Mouse (Mus musculus) kidney, adult 8-10 months (tissue): ENCODE measurements around the gene Ppp1r11.
A peak's percentile ranks its signal among the peaks of the same experiment; 100 is the strongest.
"Not testable (repeated sequence)": the region's sequence is repeated elsewhere in the genome, so short reads cannot be mapped to it uniquely, and the experiment has no call there.

ENCODE experiments used
- DNase-seq, 2 experiments: peaks; one replicate each; pipeline ENCODE4 v3.0.0; 2022

The Ppp1r11 gene

DNA sequence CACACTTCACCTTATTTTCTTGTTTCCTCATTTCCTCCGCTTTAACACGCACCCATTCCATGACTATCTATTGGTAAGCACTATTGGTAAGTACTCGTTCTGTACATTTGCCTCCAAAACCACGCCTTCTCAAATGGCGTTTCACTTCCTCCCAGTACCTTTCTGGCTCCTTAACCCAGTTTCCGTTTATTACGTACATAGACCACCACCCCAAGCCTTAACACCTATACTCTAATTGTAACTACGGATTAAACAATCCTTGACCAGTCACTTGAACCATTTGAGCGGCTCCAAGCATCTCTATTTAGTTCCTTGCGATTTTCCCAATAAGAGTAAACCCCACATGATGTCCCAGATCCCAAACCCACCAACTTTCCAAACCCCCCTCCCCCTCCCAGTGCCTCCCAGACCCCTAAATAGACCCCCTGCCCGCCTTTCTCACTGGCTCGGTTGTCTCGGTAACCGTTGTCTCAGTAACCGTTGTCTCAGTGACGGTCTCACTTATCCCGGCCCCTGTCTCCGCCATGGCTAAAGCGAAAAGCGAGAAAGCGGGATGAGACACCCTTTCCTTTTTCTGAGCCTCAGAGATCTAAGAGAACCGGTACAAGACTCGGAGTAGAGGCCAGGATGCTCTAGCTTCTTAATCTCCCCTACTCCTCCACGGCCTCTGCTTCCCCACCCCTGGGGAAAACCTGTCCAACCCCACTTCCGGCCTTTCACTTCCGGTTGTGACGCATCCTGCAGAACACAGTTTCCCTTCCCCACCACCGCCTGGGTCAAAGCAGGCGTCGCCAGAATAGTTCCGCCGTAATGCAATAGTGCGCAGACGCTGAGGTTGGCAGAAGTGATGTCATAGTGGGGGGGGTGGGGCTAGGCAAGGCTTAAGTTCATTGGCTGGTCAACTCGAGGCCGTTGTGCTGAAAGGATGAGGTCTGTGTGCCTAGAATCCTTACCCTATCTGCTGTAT lies at the start of gene Ppp1r11:
Gene Ppp1r11 (minus strand): TSS at position 761 of the 967 bp plus-strand sequence.
- peak; percentile 96 to 97 for DNase-seq

DNA sequence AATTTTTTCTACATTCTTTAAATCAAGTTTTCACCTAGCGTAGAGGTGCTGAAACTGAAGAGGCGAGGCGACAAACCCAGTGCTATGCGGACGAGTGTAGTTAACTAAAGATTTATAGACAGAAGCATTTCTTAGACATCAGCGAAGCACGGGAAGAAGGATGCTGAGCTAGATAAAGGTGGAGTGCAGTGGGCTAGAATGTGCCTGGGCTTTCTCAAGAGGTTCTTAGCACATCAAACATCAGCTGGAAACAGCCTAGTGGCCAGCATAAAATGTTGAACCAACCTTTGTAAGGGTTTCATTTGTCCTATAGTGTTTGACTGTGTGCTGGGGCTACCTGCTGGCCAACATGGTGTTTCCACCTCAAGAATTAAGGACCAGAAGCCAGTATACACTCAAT lies 49.3 kb upstream of the Ppp1r11 start, which contains the start of gene Zfp57:
Gene Zfp57 (plus strand): TSS at position 301 of the 400 bp plus-strand sequence.
- DNase-seq: no peak

DNA sequence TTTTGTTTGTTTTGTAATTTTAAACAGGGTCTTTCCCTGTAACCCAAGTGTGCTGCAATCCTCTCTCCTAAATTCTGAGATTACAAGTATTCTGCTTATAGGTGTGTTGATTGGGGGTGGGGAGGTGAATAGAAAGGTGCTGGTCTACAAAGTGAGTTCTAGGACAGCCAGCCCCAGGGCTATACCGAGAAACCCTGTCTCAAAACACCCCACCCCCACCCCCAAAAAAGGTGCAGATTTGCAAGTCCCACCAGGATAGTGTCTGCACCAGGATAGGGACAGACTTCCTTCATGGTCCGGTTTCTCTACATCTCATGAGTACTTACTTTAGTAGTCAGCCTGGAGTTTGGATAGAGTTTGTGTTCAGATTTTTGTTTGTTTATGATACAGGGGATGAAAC lies 46.9 kb upstream of the Ppp1r11 start:
- DNase-seq: no peak

DNA sequence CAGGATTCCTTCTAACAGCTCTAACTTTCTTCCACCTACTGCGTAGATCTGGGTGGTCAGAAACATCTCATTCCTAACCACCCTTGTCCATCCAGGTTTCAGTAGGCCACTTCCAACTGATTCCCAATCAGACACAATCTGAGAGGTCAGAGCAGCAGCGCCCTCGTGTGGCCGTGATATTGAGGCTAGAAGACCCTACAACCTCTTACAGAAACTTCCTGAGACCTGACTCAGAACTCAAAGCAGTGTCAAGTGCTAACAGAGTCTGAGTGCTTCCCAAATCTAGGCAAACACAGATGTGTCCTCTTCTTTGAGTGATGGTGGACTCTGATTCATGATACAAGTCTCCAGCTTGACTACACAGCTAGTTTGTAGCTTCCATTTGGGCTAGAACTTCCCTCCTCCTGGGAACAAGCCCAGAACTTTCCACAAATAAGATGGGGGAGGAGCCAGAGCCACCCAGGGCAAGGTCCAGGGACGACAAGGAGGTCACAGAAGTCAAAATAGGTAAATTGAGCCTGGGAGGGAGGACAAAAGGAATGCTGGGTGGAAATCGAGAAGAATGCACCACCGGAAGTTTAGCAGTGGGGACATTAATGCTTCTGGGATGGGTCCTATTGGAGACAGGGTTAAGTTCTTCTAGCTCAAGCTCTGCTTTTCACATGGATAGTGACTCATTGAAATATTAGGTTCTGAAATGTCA lies 45.6 kb upstream of the Ppp1r11 start:
- DNase-seq: peak; percentile 40 to 84

DNA sequence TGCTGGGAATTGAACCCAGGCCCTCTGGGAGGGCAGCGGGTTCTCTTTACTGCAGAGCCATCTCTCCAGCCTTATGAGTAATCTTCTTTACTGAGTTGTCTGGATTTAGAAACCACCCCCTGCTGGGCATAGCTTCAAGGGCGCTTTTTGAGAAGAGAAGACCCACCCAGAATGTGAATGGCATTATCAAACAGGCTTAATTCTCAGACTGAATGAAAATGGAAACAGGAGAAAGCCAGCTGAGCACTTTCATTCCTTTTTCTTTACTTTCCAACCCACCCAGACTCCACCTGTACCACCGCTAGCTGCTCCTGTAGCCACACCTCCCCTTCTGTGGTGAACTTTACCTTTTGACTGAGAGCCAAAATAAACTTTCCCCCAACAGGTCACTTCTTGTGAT lies 43.9 kb upstream of the Ppp1r11 start:
- no peak for DNase-seq

DNA sequence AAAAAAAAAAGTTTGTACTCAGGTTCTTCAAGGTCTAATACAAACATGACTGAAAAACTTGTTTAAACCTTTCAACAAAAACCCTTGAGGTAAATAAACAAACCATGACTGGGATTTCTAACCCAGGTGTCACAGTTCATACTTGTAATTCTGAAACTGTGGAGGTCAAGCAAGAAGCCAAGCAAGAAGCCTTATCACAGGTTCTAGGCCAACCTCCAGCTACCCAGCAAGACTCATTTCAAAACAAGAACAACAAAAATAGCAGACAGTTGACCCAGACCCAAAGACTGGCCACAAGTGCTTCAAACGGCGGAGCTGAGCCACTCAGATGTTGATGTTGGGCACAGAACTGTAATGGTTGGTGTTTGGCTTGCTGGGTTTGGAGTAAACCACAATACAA lies 43.0 kb upstream of the Ppp1r11 start:
- no peak for DNase-seq

DNA sequence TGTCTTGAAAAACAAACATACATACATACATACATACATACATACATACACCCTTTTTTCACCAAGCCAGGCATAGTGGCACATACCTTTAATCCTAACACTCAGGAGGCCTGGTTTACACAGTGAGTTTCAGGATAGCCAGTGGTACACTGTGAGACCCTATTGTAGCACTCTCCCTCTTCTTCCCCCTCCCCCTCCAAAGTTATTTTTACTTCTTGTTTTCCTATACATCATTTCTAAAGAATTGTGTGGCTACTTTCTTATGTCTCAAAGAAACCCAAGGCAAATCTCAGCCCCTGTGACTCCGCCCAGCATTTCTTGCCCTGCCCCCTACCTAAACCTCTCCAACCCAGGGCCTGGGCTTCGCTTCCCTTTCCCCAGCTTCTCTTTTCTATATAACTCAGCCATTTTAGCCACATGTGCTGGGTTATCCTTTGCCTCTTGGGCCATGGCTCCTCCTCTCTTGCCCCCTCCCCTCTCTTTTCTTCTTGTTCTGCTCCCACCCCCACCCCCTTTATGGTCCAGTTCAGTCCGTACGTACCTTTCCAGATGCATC lies 42.3 kb upstream of the Ppp1r11 start:
- no peak for DNase-seq

DNA sequence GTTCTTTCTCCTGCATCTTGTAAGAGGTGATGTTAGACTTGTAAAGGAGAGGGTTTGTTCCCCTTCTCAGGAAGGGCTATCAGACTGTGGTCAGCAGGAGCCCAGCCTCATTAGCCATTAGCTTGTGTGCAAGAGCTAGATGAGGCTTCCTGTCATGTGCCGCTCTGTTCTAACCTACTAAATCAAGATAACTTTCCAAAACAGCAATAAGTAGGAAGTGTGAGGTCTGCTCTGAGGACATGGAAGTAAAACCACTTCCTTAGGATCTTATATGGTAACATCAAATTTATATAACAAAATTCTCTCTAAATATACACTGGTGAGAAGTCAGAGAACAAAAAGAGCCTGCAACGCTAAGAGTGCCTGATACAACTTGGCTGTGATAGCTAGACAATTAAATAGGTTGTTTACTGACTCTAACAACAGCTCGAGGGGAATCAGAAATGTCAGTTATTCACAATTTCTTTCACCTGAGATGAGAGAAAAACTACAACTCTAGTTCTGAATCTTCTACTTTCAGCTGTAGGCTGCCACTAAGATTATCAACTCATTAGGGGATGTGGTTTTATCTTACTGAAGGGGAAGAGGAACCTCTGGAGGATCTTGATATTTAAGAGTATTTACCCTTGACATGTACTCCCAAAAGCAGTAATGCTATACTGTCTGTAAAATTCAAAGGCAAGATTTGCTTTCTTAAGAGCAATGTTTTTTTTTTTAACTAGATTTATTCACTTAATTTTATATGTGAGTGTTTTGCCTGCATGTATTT lies 41.0 kb upstream of the Ppp1r11 start:
- DNase-seq: no peak

DNA sequence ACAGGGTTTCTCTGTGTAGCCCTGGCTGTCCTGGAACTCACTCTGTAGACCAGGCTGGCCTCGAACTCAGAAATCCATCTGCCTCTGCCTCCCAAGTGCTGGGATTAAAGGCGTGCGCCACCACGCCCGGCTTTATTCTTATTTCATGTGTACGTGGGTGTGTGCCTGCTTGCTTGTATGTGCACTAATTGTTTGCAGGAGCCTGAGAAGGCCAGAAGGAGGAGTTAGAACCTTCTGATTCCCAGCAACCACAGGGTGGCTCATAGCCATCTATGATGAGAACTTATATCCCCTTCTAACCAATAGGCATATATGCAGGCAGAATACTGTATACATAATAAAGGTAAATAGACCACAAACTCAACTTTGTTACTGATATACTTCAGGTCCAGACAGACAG lies 39.1 kb upstream of the Ppp1r11 start:
- not testable (repeated sequence) for DNase-seq

DNA sequence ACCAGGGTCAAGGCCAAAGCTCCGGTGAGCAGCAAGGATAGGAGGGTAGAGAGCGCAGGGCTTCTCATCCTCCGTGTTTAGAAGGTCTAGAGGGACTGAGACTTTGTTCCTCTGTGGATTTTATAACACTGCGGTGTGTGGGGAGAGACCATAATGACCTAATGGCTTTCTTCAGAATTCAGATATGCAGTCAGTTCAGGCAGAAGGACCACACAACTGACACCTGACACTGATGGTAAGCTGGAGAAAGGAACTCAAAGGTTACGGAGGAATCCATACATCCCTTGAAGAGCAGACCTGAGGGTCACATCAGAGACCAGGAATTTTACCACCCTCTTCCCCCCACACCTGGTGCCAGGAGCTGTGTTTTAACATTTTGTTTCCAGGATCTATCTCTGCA lies 37.9 kb upstream of the Ppp1r11 start, which contains the start of gene H2-M5:
Gene H2-M5 (minus strand): TSS at position 101 of the 400 bp plus-strand sequence.
- no peak for DNase-seq

DNA sequence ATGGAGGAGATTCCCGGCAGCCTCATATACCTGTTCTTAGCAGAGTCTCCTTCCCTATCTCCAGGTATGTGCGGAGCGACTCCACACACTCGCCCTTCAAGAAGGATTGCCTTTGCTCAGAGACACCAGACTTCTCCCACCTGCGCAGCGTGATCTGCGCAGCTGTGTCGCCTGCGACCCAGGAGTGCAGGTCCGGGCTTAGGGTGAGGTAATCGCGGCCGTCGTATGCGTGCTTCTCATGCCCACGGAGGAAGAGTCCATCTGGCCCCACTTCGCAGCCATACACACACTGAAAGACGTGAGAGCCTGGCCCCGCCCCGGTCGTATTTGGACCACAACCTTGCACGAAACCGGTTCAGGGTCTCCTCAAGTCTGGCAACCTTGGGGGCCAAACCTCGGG lies 36.9 kb upstream of the Ppp1r11 start:
- DNase-seq: no peak

DNA sequence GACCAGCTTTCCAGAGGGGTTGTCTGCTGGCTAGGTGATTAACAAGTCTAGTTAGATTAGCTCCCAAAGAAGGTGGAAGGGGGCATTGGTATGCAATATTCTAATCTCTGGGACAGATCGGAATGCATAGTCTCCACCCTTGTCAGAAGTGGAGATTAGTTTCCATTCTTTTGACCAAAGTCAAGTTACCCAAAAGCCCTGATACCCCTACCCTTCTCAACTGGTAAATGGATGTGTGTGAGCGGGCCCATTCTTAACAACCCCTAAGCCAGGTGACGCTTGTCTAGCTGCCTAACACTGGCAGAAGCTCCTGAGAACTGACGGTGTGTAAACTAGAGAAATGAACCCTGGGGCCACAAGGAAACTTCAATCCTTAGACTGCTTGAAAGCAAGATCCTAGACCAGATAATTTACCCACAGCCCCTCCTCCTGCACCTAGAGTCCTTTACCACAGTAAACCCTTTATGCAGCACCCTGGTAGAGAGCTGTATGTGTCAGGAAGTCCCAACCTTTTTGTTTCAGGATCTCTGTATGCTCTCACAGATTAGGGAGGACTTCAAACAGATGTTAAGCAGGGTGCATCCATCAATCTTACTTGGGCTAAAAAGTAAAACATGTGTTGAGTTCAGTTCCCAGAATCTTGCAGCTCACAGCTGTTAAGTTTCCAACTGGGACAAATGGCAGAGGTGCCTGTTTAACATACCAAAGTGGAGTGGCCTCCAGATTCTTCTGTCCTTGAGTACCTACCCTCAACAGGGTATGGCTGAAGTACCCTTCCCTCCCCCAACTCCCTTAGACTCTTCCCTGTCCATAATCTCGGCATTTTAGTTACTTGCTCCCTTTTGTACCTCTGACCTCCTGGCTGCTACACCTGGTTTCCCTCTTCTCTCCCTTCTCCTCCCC lies 31.0 kb upstream of the Ppp1r11 start:
- DNase-seq: no peak

DNA sequence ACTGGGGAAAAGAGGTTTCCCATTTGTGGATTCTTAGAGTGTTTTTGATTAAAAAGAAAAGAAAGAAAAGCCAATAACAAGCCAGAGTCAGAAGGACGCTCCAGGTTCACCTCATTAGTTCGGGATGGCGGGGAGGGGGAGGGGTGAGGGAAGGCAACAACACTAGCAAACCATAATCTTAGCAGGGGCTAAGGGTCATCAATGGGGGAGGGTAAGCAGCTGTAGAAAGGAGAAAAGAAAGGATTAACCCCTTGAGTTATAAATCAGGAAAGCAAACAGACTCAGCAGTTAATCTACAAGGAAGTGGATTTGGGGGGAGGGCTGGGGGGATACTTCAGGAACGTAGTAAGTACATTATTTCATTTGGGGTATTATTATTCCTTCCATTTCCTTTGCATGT lies 30.3 kb upstream of the Ppp1r11 start:
- DNase-seq: no peak

DNA sequence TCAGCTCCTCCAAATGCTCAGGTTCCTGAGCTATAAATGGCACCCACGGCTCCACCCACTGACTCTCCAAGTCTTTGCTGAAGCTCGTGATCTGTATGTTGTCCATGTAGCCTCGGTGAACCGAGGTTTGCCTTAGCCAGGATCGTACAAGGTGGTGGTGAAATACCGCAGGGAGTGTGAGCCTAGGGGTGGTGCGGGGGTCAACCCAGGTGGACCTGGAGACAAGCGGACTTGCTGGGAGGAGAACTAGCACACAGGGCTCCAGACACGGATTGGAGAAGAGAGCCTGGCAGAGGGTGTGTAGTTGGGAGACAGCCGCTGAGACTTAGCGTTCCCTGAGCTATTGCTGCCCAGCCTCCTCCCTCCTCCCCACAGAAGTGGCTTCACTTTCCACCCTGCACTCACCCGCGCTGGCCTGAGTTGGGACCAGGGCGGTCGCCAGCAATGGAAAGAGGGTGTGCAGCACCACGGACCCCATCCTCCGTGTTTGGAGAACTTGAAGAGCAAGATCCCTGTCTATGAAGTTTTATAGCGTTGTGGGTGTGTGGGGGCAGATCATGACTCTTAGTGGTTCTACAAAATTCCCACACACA lies 29.8 kb upstream of the Ppp1r11 start, which contains the start of gene 2410137M14Rik:
Gene 2410137M14Rik (minus strand): TSS at position 17 of the 593 bp plus-strand sequence.
- DNase-seq: no peak

DNA sequence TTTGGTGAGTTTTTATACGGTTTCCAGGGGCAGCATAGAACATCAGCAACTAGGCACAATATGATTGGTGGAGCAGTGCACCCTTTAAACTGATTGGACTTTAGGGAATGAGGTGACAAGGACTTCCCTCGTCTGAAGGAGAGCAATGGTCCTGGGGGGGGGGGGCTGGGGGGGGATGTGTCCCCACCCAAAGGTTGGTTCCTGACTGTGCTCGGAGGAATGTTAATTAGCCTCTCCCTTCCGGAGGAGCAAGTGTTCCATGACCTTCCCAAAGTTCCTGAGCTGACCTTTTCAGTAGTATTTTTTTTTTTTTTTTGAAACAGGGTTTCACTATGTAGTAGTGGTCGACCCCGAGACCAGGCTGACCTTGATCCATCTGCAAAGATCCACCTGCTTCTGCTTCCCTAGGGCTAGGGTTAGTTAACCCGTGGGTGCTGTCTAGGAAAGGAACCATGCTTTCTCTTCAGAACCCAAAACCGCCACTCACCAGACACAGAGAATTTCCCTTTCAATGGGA lies 21.8 kb upstream of the Ppp1r11 start:
- DNase-seq: no peak

DNA sequence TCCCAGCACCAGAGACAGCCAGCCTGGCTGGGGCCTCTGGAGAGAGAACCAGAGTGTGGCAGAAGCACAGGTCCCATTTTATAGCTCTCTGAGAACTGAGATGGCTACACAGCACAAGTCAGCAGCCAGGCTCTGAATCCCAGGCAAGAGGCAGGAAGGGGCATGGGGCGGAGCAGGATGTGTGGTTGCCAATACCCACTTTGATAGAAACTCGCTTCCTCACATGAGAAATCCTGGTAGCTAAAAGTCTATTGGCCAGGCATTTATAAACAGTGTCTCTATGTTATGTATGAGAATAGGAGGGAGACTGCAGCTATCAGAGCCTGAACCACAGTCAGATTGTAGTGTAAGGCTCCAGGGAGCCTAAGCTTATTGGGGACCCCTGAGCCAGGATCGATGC lies 21.2 kb upstream of the Ppp1r11 start:
- DNase-seq: no peak

DNA sequence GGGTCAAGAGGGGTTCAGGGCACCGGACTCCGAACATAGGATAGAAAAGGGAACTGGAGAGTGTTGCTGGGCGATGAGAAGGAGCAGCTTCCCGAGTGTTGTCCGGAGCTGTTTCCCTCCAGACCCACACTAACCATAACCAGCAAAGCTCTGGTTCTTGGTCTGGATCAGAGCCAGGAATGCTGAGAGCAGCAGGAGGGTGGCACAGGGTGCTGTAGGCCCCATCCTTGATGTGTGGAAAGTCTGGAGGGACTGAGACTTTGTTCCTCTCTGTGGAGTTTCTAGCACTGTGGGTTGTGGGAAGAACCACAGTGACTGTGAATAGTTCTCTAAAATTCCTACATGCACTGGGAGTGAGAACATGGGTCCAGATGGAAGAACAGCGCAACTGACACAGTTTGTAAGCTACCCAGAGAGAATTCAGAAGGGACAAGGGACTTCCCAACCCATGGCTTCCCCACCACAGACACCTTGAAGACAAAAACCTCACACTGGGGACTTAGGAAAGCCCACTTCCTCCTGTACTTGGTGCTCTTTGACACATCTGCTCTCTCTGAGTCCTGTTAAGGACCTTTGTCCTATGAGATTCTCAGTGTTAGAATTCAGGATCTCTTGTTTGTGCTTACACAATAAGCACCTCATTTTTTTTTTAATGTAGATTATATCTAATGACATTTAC lies 19.8 kb upstream of the Ppp1r11 start:
- DNase-seq: no peak

DNA sequence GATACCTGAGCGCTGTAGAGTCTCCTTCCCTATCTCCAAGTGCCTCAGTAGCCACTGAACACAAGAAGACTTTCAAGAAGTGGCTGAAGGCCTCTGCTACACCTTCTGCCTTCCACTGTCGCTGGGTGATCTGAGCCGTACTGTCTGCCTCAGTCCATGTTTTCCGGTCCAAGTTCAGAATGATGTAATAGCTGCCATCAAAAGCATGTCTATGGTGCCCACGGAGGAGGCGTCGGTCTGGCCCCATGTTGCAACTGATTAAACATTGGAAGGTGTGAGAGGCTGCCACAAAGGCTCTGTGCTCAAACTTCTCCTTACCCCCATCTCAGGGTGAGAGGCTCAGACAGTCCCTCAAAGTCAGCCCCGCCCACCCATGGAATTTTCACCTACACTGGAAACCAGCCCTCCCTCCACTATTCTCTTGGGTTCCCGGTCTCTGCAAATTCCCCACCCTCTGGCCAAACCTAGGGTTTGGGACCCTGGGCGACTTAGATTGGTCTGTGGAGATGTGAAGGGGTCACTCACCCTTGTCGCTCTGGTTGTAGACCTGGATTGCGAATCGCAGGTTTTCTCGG lies 18.9 kb upstream of the Ppp1r11 start:
- no peak for DNase-seq

DNA sequence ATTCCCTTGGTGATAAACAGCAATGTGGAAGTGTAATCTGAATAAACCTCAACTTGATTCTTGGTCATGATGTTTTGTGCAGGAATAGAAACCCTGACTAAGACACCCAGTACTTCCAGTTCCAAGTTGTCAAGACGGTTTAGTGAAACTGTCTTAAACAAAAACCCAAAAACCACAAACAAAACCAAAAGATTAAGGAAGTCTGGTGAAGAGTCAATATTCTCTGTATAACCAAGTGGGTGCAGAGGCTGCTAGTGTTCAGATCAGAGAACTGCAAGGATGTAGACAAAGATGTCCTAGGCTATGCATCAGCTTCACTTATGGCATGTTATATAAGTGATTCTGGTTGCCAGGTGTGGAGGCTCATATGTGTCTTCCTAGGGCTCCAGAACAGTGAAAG lies 15.3 kb upstream of the Ppp1r11 start:
- DNase-seq: no peak

DNA sequence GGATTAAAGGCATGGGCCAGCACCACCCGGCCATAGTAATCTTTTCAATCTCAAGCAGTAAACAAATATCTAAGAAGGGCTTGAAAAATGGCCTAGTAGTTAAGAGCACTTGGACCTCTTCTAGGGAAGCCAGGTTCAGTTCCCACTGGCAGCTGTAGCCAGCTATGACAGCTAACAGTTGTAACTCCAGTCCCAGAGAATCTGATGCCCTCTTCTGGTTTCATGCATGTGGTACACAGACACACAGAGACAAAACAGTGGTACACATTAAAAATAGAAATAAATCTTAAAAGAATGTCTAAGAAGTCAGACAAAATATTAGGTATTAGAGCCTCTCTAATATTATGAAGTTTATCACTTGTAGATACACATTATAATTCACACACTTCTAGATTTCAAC lies 9.6 kb upstream of the Ppp1r11 start:
- no peak for DNase-seq
